Mouse (Mus musculus) brain, embryonic 14.5 days (tissue): ENCODE measurements around the gene Hlf.

Experiments used
- CTCF ChIP-seq: fragments of 200-500 bp; IDR thresholded peaks from 2 replicates; pipeline ENCODE4 v1.5.1; 2012; ENCODE audit warnings: inconsistent platforms, mild to moderate bottlenecking, moderate library complexity, borderline replicate concordance; ENCODE audit not compliant: insufficient read depth, insufficient read length; ENCODE audit errors: extremely low read depth
- POLR2A ChIP-seq: fragments of 200-500 bp; IDR thresholded peaks from 2 replicates; pipeline ENCODE4 v1.6.1; 2012; ENCODE audit warnings: mild to moderate bottlenecking, inconsistent platforms, borderline replicate concordance; ENCODE audit not compliant: poor library complexity, insufficient read depth, insufficient read length, severe bottlenecking; ENCODE audit errors: extremely low read depth

DNA sequence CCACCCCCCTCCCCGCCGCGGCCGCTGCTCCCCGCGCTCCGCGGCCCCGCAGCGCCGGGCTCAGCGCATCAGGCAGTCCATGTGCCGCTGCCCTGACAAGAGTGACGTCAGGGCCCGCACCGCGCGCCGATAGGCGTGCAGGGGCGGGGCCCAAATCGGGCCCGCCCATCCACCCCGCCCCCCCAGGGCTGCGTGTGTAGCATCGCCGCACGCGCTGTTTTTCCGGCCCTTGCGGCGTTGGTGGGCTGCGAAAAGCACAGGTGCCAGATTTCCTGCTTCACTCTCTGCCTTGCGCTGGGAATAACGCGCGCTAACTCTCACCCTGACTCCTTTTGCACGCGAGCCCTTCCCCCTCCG, at the start of gene Hlf:
- TF ChIP-seq CTCF, result no peak
- no peak for TF ChIP-seq POLR2A
